Mouse (Mus musculus): Measurements from ENCODE around the gene Nrp1. TPM values are rescaled to one million over a fixed set of nuclear protein-coding genes. Genes with fewer than 3 reads are reported as not detected.

The Nrp1 gene
- polyA plus RNA-seq, 1 experiment from 2014 or later, result 29.1 TPM

DNA sequence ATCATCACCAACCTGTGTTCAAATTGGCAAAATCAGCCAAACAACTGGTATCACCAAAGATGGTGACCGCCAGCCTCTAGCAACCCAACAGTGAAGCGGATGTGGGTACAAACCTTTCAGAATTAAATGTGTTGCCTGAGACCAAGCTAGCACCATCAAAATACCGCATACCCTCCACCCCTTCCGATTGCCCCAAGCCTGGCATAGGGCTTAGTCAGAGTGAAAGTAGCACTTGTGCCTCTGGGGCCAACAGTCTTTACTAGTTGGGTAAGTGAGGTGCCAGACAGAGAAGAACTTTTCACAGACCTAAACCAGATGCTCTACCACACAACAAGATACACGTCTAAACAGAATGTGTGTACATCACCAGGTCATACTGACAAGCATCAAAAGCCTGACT, 191.3 kb downstream of the Nrp1 start:
- H3K9me3 ChIP-seq (ENCODE audit: control insufficient read depth, low read length), result no peaks in the 10 kb centered on the region
- 94% methylated on average over 5 of the region's 5 CpGs for WGBS
- H3K4me1 ChIP-seq (replicated peaks; ENCODE audit: control insufficient read depth, insufficient read depth, low read length), result no peaks in the 10 kb centered on the region
- no peak overlapping the region for H3K4me3 ChIP-seq (ENCODE audit: low read depth, low read length)
- no peak overlapping the region for H3K9ac ChIP-seq (ENCODE audit: low read depth, low read length)
- H3K36me3 ChIP-seq (ENCODE audit: control insufficient read depth, insufficient read depth, low read length), result no peaks in the 10 kb centered on the region
- no peak for ATAC-seq (ENCODE audit: low FRiP score)
- no peak overlapping the region for H3K4me2 ChIP-seq (replicated peaks; ENCODE audit: low read depth, low read length)
- H3K27ac ChIP-seq (ENCODE audit: low read depth, low read length), result no peak overlapping the region
- H3K27me3 ChIP-seq (ENCODE audit: control insufficient read depth, insufficient read depth, low read length), result no peaks in the 10 kb centered on the region
- no peak for DNase-seq (ENCODE audit: low spot score)

GRCm38 (mm10) chr8:128551421-128552139, 193.2 kb downstream of the Nrp1 start:
- 57% methylated on average over 15 of the region's 15 CpGs for WGBS

More at GRCm38 (mm10) chr8:128551421-128552139, 193.2 kb downstream of the Nrp1 start:
- DNase-seq (ENCODE audit: low spot score), result peak; percentile 77
- ATAC-seq (ENCODE audit: low FRiP score), result no peak
- Histone ChIP-seq H3K4me1 (replicated peaks; ENCODE audit: control insufficient read depth, insufficient read depth, low read length) (no peaks in the 10 kb centered on the region), H3K27me3 (ENCODE audit: control insufficient read depth, insufficient read depth, low read length) (no peaks in the 10 kb centered on the region), H3K4me3 (ENCODE audit: low read depth, low read length) (no peak overlapping the region), H3K4me2 (replicated peaks; ENCODE audit: low read depth, low read length) (no peak overlapping the region), H3K9ac (ENCODE audit: low read depth, low read length) (no peak overlapping the region), H3K27ac (ENCODE audit: low read depth, low read length) (no peak overlapping the region), H3K36me3 (ENCODE audit: control insufficient read depth, insufficient read depth, low read length) (no peaks in the 10 kb centered on the region), H3K9me3 (ENCODE audit: control insufficient read depth, low read length) (no peaks in the 10 kb centered on the region)

MicroRNAs encoded within 50 kb of the gene (microRNA counts, 519-probe panel; counts per million panel counts)
- not detected for microRNA mmu-miR-1903

Data from hindbrain, embryonic 11.5 days (tissue).